Mouse (Mus musculus) gastrocnemius, postnatal 25 days (tissue): Measurements from ENCODE around the gene Sowahd. TPM values are rescaled to one million over a fixed set of nuclear protein-coding genes. Genes with fewer than 3 reads are reported as not detected.
"Not testable (repeated sequence)": the region's sequence is repeated elsewhere in the genome, so short reads cannot be mapped to it uniquely, and the experiment has no call there.

Experiments used
- DNase-seq: peaks from one replicate; pipeline ENCODE4 v3.0.0; 2022
- long read RNA-seq, 2 experiments: library from polyadenylated mRNA; stranded (forward); transcript quantifications; one replicate each; pipeline ENCODE4 v2.0.0; 2021
- total RNA-seq, 2 experiments: library from RNA; stranded (reverse); gene quantifications; 1 replicate in 1 of 2; 2 replicates in 1 of 2; pipeline ENCODE4 v1.2.3; 2021

Sowahd gene
- not detected for total RNA-seq
- long read RNA-seq, experiment 1, result 0 reads
- long read RNA-seq, experiment 2, result 0 reads

DNA sequence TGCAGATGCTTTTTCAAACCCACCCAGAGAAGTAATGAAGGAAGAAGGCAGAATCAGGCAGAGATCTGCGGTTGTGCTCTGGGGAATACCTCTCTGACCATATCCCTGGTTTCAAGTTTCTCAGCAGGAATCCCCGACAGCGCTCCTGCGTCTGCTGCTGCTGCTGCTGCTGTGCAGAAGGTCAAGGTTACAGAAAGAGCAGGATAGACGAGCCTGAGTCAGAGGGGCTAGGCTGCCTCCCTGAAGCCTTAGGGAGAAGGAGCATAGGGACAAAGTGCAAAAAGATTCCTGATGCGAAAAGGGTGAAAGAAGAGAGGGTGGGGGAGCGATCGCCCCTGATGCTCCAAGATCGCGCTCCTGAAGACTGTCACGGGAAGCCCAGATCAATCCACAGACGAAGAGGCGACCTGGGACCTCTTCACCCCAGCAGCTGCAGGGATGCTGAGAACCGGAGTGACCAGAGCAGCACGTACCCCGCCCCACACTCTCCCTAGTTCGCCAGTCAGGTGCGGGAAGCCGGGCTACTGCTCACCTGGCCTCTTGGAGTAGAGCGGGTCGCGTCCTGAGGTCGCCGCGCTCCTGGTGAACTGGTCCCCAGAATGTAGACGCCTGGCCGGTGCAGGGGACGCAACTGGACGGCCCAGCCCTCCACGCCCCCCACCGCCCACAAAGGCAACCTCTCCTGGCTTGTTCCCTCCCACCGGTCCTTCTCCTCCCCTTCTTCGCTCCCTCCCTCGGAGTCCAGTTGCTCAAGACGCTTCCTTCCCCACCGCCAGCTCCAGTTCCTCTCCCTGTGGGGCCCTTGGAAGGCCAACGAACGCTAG is at the start of gene Sowahd:
TSS of gene Sowahd (plus strand) at position 780 of the 824 bp plus-strand sequence.
- DNase-seq, result no peak

DNA sequence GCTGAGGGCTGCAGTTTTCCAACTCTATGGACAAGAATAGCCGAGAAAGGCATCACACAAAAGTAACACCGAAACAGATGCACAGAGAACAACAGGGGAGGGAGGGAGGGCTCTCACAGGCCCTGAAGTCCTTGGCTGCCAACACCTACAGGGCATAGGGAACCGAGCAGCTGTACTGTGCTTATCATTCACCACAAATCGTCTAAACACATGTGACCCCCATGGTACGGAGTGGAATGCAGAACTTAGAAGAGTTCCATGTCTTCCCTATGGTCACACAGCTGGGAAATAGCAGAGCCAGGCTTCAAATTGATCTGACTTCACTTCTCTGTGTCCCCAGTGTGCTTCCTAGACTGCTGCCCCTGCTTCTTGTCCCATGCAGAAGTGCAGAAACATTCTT is 34.8 kb upstream of the Sowahd start:
- no peak for DNase-seq

DNA sequence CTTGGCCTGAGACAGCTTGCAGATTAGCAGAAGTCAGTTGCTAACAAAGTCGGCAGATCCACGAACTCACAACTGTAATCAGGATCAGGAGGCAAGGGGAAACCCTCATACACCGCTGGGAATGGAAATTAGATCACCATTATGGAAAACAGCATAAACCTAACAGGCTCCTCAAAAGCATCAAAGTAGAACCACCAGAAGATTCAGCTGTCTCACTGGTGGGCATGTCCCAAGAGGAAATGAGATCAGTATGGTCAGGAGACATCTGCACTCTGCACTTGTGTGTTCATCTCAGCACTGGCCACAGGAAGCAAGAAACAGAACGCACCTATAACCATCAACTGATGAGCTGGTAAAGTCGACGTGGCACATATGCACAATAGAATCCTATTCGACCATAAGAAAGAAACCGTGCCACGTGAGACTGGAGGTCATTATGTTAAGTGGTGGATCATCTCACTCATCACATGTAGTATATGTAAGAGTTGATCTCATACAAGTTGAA is 30.4 kb upstream of the Sowahd start:
- no peak for DNase-seq

DNA sequence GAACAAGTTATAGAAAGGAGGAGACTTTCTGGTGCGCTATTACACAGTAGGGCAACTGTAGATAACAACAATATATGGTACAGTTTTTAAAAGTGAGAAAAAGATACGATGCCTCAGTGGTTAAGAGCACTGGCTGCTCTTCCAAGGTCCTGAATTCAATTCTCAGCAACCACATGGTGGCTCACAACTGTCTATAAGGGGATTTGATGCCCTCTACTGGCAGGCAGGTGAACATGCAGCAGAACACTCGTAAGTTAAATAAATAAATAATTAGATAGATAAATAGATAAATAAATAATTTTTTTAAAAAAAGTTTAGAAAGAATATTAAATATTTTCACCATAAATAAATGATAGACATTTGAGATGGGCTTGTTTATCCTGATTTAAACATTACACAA is 29.6 kb upstream of the Sowahd start:
- no peak for DNase-seq

DNA sequence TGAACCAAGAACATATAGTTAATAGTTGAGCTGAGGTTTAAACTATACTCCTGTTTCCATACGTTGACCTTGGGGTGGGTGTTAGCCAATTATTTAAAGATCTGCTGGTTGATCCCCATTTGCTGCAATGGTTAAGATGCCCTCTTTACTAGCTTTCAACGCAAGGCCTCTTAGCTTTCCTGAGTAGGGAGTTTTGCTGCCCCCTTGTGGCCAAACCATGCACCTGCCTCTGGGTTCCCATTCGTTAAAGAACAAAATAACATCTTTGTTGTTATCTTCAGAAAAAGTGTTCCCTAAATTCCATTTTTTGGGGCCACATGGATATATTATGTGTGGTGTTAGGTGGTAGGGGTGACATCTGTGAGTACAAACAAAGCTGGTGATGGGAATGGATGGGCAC is 26.0 kb upstream of the Sowahd start:
- DNase-seq, result peak; percentile 17

DNA sequence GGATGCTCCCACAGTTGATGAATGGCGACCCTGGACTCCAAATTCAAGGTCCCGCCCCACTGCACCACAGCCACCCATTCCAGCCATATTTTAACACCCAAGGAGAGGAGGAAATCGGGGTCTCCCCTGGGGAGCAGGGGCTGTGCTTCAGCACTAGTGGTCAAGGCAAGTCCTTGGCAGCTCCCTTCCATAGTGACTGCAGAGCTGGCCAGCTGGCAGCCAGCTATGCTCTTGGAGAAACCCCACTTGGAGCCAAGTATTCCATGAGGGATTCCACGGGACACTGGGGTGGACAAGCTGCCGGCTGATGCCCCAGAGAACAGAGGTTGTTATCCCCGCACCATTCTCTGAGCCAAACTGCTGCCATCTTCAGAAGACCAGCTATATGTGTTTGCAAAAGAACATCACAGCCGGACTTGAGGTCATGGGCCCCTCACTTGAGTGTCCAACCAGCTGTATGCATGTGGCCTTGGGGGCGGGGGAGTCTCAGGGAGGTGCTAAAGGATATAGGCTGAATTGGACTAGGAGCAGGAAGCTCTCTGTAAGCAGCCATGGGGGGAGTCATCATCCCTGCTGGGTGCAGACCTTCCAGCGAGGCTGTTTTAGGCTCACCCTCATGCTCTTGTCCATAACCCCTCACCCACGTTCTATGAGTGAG is 24.9 kb upstream of the Sowahd start:
- no peak for DNase-seq

DNA sequence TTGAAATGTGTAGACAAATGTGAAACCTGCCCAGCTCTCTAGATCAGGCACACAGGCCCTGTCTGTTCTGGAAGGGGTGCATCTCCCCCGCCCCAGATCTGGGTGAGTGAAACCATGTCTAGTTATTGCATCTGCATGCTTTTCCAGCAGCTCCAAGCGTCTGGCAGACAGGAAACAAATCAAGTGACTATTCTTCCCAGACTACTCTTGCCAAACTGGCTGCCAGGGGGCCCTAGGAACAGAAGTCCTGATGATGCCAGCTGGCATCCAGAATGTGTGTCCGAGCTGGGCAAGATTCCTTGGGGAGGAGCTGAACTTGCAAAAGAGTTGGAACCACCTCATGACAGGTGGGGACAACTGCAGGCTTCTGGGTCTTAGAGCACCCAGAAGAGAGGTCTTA is 20.3 kb upstream of the Sowahd start:
- peak; percentile 25 for DNase-seq

DNA sequence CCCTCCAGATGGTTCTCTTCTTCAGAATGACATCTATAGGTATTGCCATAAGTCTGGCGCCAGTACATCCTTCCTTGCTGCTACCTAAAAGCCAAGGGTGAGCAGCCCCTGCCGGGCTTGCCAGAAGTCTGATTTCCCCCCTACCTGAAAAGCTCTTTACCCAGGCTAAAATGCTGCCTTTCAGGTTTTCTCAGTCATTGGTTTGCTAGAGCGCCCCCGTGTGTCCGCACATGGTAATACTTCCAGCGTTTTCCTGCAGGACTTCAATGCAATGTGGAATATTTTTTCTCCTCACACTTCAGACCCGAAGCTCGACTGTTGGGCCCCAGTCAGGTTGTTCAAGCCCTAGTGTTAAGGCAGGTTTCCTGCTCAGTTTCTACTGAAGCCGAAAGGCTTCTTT is 5.9 kb upstream of the Sowahd start:
- DNase-seq, result no peak

DNA sequence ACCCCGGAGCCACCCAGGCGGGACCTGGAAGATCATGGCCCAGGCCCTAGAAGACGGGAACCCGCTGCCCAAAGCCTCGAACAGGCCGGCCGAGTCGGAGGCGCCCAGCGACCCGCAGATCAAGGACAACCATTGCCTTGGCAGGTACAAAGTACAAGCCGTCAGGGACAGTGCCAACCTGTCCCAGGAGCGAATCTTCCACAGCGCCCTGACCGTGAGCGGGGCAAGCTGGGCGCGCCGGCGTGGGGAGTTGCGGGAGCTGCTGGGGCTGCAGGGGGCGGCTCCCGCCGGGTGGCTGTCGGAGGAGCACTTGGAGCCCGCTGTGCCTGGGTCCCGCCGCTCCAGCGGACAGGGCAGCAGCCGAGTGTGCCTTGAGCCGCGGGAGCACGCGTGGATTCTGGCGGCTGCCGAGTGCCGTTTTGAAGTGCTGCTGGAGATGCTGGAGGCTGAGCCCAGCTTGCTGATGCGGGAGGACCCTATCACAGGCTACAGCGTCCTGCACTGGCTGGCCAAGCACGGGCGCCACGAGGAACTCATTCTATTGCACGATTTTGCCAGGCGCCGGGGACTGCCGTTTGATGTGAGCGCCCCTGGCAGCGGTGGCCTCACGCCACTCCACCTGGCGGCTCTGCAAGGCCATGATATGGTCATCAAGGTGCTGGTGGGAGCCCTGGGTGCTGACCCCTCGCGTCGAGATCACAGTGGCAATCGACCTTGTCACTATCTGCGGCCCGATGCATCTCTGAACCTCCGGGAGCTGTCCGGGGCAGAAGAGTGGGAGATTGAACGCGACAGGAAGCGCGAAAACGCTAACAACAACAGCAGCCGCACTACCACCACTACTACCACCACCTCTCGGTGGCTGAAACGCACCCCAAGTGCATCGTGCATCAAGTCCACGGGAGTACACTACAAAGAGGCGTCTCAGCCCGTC is 512 bp downstream of the Sowahd start:
- DNase-seq, result no peak

DNA sequence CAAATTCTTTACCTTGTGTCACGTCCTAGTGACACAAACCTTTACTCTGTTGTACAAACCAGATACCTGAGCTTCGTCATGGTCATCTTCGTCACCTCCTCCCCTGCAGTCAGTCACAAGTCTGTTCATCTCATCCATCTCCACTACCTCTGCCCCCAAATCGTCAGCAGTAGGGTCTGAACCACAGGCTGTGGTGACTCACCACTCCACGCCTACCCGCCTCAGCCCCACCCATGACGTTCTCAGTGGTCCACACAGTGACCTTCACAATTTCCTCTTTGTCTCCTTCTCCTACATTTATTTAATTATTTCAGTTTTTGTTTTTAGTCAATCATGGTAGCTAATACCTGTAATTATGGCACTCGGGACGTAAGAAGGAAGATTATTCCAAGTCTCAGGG is 15.3 kb downstream of the Sowahd start:
- DNase-seq, result no peak

DNA sequence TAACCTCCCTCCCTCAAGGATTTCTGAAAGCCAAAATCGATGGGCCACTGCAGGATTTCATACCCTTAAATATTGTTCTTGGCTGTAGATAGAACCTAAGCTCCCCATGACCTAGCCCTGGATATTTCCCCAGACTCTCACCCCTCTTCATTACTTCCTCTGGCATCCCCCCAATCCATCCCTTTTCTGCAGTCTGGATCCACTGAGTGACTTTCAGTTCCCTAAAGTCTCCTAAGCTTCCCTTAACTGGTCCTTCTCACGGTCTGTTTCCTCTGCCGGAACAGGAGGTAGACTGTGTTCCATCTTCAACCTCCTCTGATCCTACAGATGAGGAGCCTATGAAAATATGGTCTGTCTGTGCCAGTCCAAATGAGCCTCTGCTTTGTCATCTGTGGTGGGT is 18.7 kb downstream of the Sowahd start:
- no peak for DNase-seq

DNA sequence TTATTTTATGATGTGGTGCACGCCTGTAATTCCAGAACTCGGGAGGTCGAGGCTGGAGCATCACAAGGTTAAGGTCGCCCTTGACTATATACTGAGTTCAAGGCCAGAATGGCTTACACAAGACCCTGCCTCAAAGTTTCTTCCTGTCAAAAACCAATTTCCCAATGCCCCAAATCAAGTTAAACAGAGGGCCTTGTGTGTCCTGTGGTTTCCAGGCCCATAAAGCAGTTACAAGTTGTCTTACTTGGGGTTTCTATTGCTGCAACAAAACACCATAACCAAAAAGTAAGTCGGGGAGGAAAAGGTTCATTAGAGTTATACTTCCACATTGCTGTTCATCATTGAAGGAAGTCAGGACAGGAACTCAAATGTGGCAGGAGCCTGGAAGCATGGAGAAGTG is 20.1 kb downstream of the Sowahd start:
- DNase-seq, result no peak

DNA sequence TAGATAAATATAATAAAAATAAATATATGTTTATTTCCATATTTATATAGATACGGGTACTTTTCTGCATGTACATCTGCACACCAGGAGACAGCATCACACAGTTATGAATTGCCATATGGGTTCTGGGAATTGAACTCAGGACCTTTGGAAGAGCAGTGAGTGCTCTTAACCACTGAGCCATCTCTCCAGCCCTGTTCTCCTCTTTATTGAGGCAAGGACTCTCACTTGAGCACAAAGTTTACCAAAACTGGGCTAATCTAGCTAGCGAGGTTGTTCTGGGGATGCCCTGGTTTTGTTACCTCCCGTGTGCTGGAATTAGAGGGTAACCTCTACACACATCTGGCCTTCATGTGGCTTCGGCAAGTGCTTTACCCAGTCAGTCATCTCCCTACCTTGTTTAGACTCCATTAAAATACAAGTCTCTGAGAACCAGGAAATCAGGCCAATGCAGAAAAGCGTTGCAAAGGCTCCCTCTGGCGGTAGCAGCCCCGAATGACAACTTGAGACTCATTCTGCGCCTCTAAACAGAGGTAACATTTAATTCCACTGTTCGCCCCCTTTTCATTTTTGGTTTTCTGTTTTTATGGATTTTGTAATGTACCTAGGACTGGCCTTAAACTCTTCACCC is 25.7 kb downstream of the Sowahd start:
- DNase-seq, result no peak

DNA sequence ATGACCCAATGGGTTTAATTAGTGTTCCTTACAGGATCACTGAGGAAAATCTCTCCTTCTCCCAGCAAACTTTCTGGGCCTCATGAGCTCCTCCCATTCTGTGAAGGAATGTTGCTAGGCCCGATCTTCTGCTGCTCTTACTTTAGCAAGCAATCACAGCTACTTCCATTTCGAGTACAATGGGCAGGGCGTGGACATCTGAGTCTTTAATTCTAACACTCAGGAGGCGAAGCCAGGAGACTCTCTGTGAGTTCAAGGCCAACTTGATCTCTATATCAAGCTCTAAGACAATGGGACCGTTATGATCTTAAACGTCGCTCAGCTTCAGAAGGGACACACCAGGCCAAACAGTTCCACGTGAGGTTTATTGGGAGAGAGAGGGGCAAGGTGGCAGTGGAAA is 28.0 kb downstream of the Sowahd start:
- no peak for DNase-seq

DNA sequence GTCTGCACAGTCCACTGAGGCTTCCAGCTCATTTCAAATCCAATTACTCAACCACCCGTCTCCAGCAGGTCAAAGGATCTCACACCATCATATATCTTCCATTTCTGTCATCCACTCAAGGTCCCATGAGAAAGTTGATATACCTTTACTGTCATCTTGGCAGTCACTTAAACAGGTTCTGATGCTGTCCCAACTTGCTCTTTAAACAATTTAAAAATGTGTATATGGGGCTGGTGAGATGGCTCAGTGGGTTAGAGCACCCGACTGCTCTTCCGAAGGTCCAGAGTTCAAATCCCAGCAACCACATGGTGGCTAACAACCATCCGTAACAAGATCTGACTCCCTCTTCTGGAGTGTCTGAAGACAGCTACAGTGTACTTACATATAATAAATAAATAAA is 31.7 kb downstream of the Sowahd start:
- not testable (repeated sequence) for DNase-seq

DNA sequence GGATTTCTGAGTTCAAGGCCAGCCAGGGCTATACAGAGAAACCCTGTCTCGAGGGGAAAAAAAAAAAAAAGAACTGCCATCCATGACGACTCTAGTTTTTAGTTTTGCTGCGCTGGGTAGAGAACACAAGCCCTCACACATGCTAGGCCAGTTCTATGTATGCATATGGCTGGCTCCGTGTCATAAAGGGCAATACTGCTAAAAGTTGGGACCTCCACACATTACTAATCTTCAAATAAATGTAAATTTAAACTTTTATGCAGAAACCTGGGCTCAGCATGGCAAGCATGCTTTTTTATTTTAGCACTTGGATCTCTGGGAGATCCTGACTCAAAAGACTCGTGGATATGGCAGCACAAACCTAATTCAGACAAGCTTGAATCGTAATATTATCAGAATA is 32.5 kb downstream of the Sowahd start:
- no peak for DNase-seq

DNA sequence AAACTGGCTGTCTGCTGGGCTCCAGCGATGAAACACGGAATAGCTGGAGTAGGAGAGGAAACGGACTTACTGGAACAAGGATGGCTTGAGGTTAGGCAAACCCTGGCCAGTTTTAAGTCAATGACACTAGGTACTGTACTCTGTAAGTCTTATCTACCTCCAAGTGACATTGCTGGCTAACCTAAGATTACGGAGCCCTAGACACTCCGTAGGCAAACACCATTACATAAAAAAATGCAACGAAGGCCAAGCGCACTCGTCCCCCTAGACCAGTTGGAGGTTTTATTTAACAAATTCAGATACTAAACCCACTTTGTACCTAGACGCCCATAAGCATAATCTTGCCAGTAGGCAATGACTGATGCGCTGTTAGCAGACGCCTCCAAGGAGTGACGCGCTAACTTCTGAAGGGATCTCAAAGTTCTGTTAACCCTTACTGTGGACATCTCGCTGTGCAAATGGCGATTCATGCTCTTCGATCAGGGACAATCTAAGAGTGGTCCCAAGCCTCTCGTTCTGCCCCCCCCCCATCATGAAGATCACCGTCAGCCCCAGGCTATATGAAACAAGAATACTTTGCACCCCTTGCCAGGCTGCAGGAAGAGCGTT is 35.8 kb downstream of the Sowahd start:
- DNase-seq, result no peak

DNA sequence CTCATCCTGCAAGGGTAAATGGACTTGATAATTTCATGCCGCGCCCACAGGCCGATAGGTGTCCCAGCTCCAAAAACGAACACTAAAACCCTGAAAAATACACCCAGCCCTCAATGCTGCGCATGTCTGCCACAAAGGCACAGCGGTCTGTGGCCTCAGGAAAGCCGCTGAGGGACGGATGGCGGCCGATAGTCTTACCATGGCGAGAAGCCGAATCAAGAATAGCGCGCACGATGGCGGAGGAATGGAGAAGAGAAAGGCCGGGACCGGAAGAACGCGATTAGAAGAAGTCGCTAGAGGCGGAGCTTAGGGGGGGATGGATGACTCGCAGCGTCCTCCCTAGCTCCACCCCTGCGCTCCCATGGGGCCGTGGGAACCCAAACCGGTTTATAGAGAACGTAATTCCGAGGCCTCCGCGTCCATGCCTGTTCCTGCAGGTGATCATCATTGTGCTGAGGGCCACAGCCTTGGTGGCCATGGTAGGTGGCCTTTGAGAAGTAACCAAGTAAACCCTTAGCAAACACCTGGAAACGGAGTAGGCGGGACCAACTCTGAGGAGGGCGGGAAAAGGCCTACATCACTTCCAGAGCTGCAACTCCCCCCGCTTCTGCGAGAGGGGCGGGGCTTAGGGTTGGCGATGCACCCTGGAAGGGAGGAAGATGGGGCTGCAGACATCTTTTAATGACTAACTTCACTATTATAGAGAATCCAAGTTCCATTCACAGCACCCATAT is 36.4 kb downstream of the Sowahd start, which contains the start of gene Rpl39:
TSS of gene Rpl39 (minus strand) at position 476 of the 734 bp plus-strand sequence.
- DNase-seq, result peak; percentile 85

DNA sequence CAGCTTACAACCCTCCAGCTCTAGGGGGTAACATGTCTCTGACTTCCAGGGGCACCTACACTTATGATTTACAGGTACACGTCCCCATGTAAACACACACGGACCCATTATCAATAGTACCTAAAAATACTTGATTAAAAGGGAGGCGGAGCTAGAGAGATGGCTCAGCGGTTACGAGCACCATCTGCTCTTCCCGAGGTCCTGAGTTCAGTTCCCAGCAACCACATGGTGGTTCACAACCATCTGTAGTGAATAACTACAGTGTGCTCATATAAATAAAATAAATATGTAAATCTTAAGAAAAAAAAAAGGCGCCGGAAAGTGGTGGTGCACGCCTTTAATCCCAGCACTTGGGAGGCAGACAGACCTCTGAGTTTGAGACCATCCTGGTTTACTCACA is 37.0 kb downstream of the Sowahd start:
- DNase-seq, result no peak

DNA sequence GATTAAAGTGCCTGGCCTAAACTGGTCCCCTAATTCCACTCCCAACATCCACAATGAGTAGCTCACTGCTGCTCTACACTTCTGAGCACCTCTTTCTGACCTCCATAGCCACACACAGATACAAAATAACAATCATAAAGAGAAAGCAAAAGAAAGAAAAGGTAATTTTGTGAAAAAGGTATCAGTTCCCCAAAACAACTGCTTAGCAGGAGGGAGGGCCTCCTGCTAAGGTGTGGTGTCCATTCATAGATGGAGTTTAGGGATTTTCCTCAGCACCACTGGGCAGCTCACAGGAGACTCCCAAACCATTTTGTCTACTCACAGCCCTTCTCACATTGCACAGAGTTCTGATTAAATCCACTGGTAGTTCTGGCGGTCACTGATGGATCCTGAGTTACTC is 40.1 kb downstream of the Sowahd start:
- no peak for DNase-seq

DNA sequence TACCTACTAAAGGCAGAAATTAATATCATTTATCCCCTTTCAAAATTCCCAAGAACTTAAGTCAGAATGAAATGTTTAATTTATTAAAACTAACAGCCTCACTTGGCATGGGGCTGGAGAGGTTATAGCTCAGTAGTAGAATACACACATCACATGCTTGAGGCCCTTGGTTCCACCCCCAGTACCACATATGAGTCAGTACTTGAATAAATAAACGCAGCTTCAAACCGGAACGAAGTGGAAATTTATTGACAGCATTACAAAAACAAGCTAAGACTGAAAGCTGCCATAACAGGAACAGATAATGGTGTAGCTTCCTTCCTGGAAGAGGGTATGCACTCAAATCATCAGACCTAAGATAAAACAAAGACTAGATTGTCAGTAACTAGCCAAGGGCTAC is 42.8 kb downstream of the Sowahd start:
- no peak for DNase-seq
